Mouse (Mus musculus) CH12.LX (cell line): Measurements from ENCODE around the gene Twist2.

Source experiments
- CHD1 ChIP-seq: IDR thresholded peaks from 2 replicates; pipeline ENCODE4 v1.6.1; 2012; ENCODE audit warnings: low read depth, low read length, improper control_type of control experiment, inconsistent platforms
- CHD2 ChIP-seq: IDR thresholded peaks from 2 replicates; pipeline ENCODE4 v1.6.1; 2011; ENCODE audit warnings: low read length, improper control_type of control experiment
- E2F4 ChIP-seq: IDR thresholded peaks from 2 replicates; pipeline ENCODE4 v1.6.1; 2011; ENCODE audit warnings: low read depth, low read length, improper control_type of control experiment; ENCODE audit not compliant: insufficient replicate concordance
- EP300 ChIP-seq: IDR thresholded peaks from 2 replicates; pipeline ENCODE4 v1.6.1; 2011; ENCODE audit warnings: low read length, improper control_type of control experiment
- HCFC1 ChIP-seq: IDR thresholded peaks from 2 replicates; pipeline ENCODE4 v1.6.1; 2012; ENCODE audit warnings: low read depth, mild to moderate bottlenecking, inconsistent platforms, low read length, improper control_type of control experiment
- MAFK ChIP-seq: IDR thresholded peaks from 2 replicates; pipeline ENCODE4 v1.6.1; 2011; ENCODE audit warnings: low read length, improper control_type of control experiment; ENCODE audit not compliant: insufficient replicate concordance
- MAX ChIP-seq: IDR thresholded peaks from 2 replicates; pipeline ENCODE4 v1.6.1; 2011; ENCODE audit warnings: low read length, improper control_type of control experiment
- POLR2A ChIP-seq: IDR thresholded peaks from 2 replicates; pipeline ENCODE4 v1.6.1; 2011; ENCODE audit warnings: low read depth, mild to moderate bottlenecking, improper control_type of control experiment, low read length
- ZKSCAN1 ChIP-seq: IDR thresholded peaks from 2 replicates; pipeline ENCODE4 v1.6.1; 2012; ENCODE audit warnings: low read depth, inconsistent platforms, low read length, improper control_type of control experiment, borderline replicate concordance

DNA sequence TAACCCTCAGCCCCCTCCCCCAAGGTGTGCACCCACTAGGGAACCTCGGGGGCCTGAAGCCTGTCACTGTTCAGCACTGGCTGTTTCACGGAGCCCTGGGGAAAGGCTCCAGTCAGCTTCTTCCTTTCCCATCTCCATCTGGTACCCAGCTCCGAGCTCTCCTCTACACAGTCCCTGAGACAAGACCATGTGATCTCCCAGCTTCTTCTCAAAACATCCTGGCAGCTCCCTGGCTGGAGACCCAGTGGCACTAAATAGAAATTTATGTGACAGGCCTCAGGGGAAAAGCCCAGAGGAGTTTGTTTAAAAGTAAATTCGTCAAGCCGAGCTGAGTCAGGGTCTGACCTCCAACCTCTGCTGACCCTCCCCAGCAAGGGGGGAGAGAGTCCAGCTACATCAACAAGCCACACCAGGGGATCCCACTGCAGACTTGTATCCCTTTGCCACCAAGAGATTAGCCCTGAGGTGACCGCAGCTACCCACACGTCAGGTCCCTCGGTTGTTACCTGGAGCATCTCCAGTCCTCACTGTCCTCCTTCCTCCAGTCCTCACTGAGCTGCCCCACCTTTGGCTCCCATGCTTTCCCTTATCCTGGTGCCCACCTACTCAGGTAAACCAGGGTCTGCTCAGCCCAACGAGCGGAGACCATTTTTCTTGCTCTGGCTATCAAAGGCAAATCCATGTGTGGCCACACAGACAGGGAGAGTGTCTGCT, 72.5 kb downstream of the Twist2 start:
- TF ChIP-seq E2F4 (no peak), MAFK (no peak), MAX (no peak), POLR2A (no peak), CHD2 (no peak), HCFC1 (no peak), CHD1 (no peak), ZKSCAN1 (no peak), EP300 (no peak)
